14 mouse cellular contexts compared by ENCODE assay signal in genomic region chr4:150249731-150250270, GRCm38 (mm10). TPM values are rescaled to one million over a fixed set of nuclear protein-coding genes. Genes with fewer than 3 reads are reported as not detected.
DNase-seq lines count a peak whose midpoint lies in the region; ATAC-seq and TF ChIP-seq lines count a peak whose summit lies in the region.
"Had no signal": no experiment of that assay in that cellular context is flagged by ENCODE, and none has a peak within 500 bp of the region (broad histone marks: within the 10 kb centered on the region; RNA-seq: fewer than 3 reads in every experiment).

No protein-coding gene starts in this region.

- WGBS in heart, postnatal 0 days = 50% methylated on average over 5 of the region's 5 CpGs
- WGBS in heart, adult 2 months = 61% methylated on average over 5 of the region's 5 CpGs
- WGBS in midbrain, embryonic 14.5 days = 83% methylated on average over 5 of the region's 5 CpGs
- 84% methylated on average over 5 of the region's 5 CpGs for WGBS in midbrain, embryonic 16.5 days

- intact Hi-C loops in heart, adult 2 months (cut with DNase I) = loop anchor here (2.0 to 10.0 kb wide), 3 partner anchors 31 to 375 kb away; no protein-coding TSS in a partner anchor

- H3K4me2 ChIP-seq in heart, postnatal 0 days (ENCODE audit: low read depth, low read length) = no peak overlapping the region
- no peak overlapping the region for H3K4me2 ChIP-seq in midbrain, embryonic 14.5 days (ENCODE audit: low read length)
- H3K4me2 ChIP-seq in midbrain, embryonic 16.5 days (ENCODE audit: low read length) = no peak overlapping the region
- H3K4me2 ChIP-seq: limb, embryonic 12.5 days had no signal

- no peak for TF ChIP-seq POLR2A in heart, adult 2 months (IDR thresholded peaks at IDR 0.05; ENCODE audit: insufficient read depth, low read depth, low read length)
- peak; percentile 25; the same call in 1 of the 2 replicates for TF ChIP-seq POLR2A in embryonic fibroblast, embryonic 13.5 days (IDR thresholded peaks at IDR 0.05; ENCODE audit: low read depth, low read length)

- no peaks in the 10 kb centered on the region for H3K79me2 ChIP-seq in heart, adult 2 months (replicated peaks; ENCODE audit: control insufficient read depth, insufficient read depth, low read length)

- no peak overlapping the region for H3K4me3 ChIP-seq in heart, postnatal 0 days (ENCODE audit: low read depth, low read length)
- no peak overlapping the region for H3K4me3 ChIP-seq in heart, adult 2 months
- H3K4me3 ChIP-seq in midbrain, embryonic 14.5 days (replicated peaks; ENCODE audit: low read depth, low read length) = no peak overlapping the region
- H3K4me3 ChIP-seq in midbrain, embryonic 16.5 days (ENCODE audit: low read depth, low read length) = no peak overlapping the region
- H3K4me3 ChIP-seq in embryonic fibroblast, embryonic 13.5 days (ENCODE audit: insufficient read depth, low read length) = no peak overlapping the region
- H3K4me3 ChIP-seq: limb, embryonic 12.5 days; megakaryocyte, embryonic 14.5 days had no signal

- no peaks in the 10 kb centered on the region for H3K4me1 ChIP-seq in heart, postnatal 0 days (ENCODE audit: control insufficient read depth, insufficient read depth)
- peaks cover 2% of the 10 kb centered on the region; the same call in 1 of the 2 replicates for H3K4me1 ChIP-seq in heart, adult 2 months (ENCODE audit: control insufficient read depth, insufficient read depth, low read length)
- peaks cover 19% of the 10 kb centered on the region for H3K4me1 ChIP-seq in midbrain, embryonic 14.5 days (ENCODE audit: control insufficient read depth, insufficient read depth, low read length)
- peaks cover 17% of the 10 kb centered on the region for H3K4me1 ChIP-seq in midbrain, embryonic 16.5 days (ENCODE audit: control insufficient read depth, insufficient read depth, low read length)
- no peaks in the 10 kb centered on the region for H3K4me1 ChIP-seq in embryonic fibroblast, embryonic 13.5 days (ENCODE audit: control insufficient read depth, insufficient read depth, low read length)
- H3K4me1 ChIP-seq: limb, embryonic 12.5 days had no signal

- TF ChIP-seq CTCF in heart, postnatal 0 days (IDR thresholded peaks at IDR 0.05; ENCODE audit: low read depth) = no peak
- no peak for TF ChIP-seq CTCF in heart, adult 2 months (IDR thresholded peaks at IDR 0.05)
- no peak for TF ChIP-seq CTCF in embryonic fibroblast, embryonic 13.5 days (IDR thresholded peaks at IDR 0.05; ENCODE audit: borderline replicate concordance, insufficient read depth, low read length)

- TF ChIP-seq EP300 in heart, postnatal 0 days (IDR thresholded peaks at IDR 0.05; ENCODE audit: low read depth) = no peak
- no peak for TF ChIP-seq EP300 in heart, adult 2 months (IDR thresholded peaks at IDR 0.05; ENCODE audit: insufficient read depth, low read depth, low read length)

- no peaks in the 10 kb centered on the region for H3K27me3 ChIP-seq in heart, postnatal 0 days (ENCODE audit: control insufficient read depth, insufficient read depth, low read length)
- no peaks in the 10 kb centered on the region for H3K27me3 ChIP-seq in heart, adult 2 months (ENCODE audit: control insufficient read depth, insufficient read depth, low read length)
- H3K27me3 ChIP-seq in midbrain, embryonic 14.5 days (ENCODE audit: control insufficient read depth, insufficient read depth, low read length) = no peaks in the 10 kb centered on the region
- H3K27me3 ChIP-seq in midbrain, embryonic 16.5 days (ENCODE audit: control insufficient read depth, insufficient read depth, low read depth, low read length) = no peaks in the 10 kb centered on the region
- H3K27me3 ChIP-seq: limb, embryonic 12.5 days; megakaryocyte, embryonic 14.5 days had no signal

- no peak overlapping the region for H3K9ac ChIP-seq in heart, postnatal 0 days (replicated peaks; ENCODE audit: low read depth, low read length)
- H3K9ac ChIP-seq in heart, adult 2 months (ENCODE audit: low read depth, low read length) = no peak overlapping the region
- no peak overlapping the region for H3K9ac ChIP-seq in midbrain, embryonic 14.5 days (replicated peaks; ENCODE audit: low read length)
- no peak overlapping the region for H3K9ac ChIP-seq in midbrain, embryonic 16.5 days (ENCODE audit: low read depth, low read length)
- H3K9ac ChIP-seq: limb, embryonic 12.5 days had no signal

- no peaks in the 10 kb centered on the region for H3K9me3 ChIP-seq in heart, postnatal 0 days (replicated peaks; ENCODE audit: control insufficient read depth, low read length)
- no peaks in the 10 kb centered on the region for H3K9me3 ChIP-seq in midbrain, embryonic 14.5 days (ENCODE audit: control insufficient read depth, low read length)
- H3K9me3 ChIP-seq in midbrain, embryonic 16.5 days (replicated peaks; ENCODE audit: control insufficient read depth, low read length, poor library complexity, severe bottlenecking) = no peaks in the 10 kb centered on the region
- H3K9me3 ChIP-seq: limb, embryonic 12.5 days; megakaryocyte, embryonic 14.5 days had no signal

- ATAC-seq in heart, postnatal 0 days (ENCODE audit: insufficient read depth, low read depth) = no peak
- no peak for ATAC-seq in midbrain, embryonic 14.5 days (ENCODE audit: low FRiP score, low TSS enrichment)
- no peak for ATAC-seq in midbrain, embryonic 16.5 days

- peaks cover 63% of the 10 kb centered on the region for H3K36me3 ChIP-seq in heart, postnatal 0 days (replicated peaks; ENCODE audit: control insufficient read depth, insufficient read depth, low read length)
- peaks cover 10% of the 10 kb centered on the region for H3K36me3 ChIP-seq in heart, adult 2 months (ENCODE audit: control insufficient read depth, insufficient read depth, low read length)
- H3K36me3 ChIP-seq in midbrain, embryonic 14.5 days (ENCODE audit: control insufficient read depth, insufficient read depth, low read length) = peaks cover 48% of the 10 kb centered on the region
- H3K36me3 ChIP-seq in midbrain, embryonic 16.5 days (ENCODE audit: control insufficient read depth, insufficient read depth, low read length) = peaks cover 24% of the 10 kb centered on the region

- H3K27ac ChIP-seq in heart, postnatal 0 days (ENCODE audit: low read depth) = peak overlapping the region; percentile 44; the same call in 1 of the 2 replicates
- H3K27ac ChIP-seq in heart, adult 2 months = no peak overlapping the region
- H3K27ac ChIP-seq in midbrain, embryonic 14.5 days (replicated peaks; ENCODE audit: low read depth, low read length) = peak overlapping the region; percentile 89; the same call in 1 of the 2 replicates
- no peak overlapping the region for H3K27ac ChIP-seq in midbrain, embryonic 16.5 days (ENCODE audit: low read length)
- no peak overlapping the region for H3K27ac ChIP-seq in embryonic fibroblast, embryonic 13.5 days (ENCODE audit: insufficient read depth, low read length)

- no peak for DNase-seq in heart, postnatal 0 days (ENCODE audit: low spot score)
- DNase-seq in heart, adult 2 months = no peak
- DNase-seq in midbrain, embryonic 14.5 days = no peak
- DNase-seq in urinary bladder, adult 18-20 months (ENCODE audit: low spot score in 2 of 2) = no peak
- DNase-seq in ovary, postnatal 14 days (ENCODE audit: low spot score) = no peak
- DNase-seq: thymus, adult 18-20 months had no signal

RNA-seq across cellular contexts. Expression of gene Eno1, which starts 13.3 kb away (rescaled TPM):
- 525 and 625 TPM in 2 replicates for total RNA-seq in heart, postnatal 0 days (2014; rRNA removed; ENCODE audit: low replicate concordance)
- polyA plus RNA-seq in heart, postnatal 0 days (2015; fragmentation: Nextera tagmentation; extraction: Ambion mirVana) = 999 and 1,074 TPM in 2 replicates
- total RNA-seq in heart, adult 2 months (2021) = 100 to 1,000 TPM; 111 to 113 TPM
- polyA plus RNA-seq in heart, adult 2 months (2012; rRNA removed) = 179 and 246 TPM in 2 replicates
- 935 and 972 TPM in 2 replicates for polyA plus RNA-seq in midbrain, embryonic 14.5 days (2014; fragmentation: Nextera tagmentation; extraction: Ambion mirVana)
- 1,096 and 1,142 TPM in 2 replicates for polyA plus RNA-seq in midbrain, embryonic 16.5 days (2015; fragmentation: Nextera tagmentation; extraction: Ambion mirVana)
- polyA plus RNA-seq in embryonic fibroblast, embryonic 13.5 days (2011; ENCODE audit: insufficient read length, low read depth, missing spikeins) = 672 and 858 TPM in 2 replicates

RNA-seq across cellular contexts. Expression of gene Rere, which starts 31.6 kb away (rescaled TPM):
- total RNA-seq in heart, postnatal 0 days (2014; rRNA removed; ENCODE audit: low replicate concordance) = 13.9 and 17.9 TPM in 2 replicates
- 11.9 and 14.6 TPM in 2 replicates for polyA plus RNA-seq in heart, postnatal 0 days (2015; fragmentation: Nextera tagmentation; extraction: Ambion mirVana)
- 10 to 100 TPM; 39.0 to 46.4 TPM for total RNA-seq in heart, adult 2 months (2021)
- polyA plus RNA-seq in heart, adult 2 months (2012; rRNA removed) = 16.2 and 19.3 TPM in 2 replicates
- polyA plus RNA-seq in midbrain, embryonic 14.5 days (2014; fragmentation: Nextera tagmentation; extraction: Ambion mirVana) = 37.6 and 48.6 TPM in 2 replicates
- 29.0 and 31.2 TPM in 2 replicates for polyA plus RNA-seq in midbrain, embryonic 16.5 days (2015; fragmentation: Nextera tagmentation; extraction: Ambion mirVana)
- polyA plus RNA-seq in embryonic fibroblast, embryonic 13.5 days (2011; ENCODE audit: insufficient read length, low read depth, missing spikeins) = 47.2 and 59.0 TPM in 2 replicates

RNA-seq across cellular contexts. Expression of gene Car6, which starts 48.7 kb away (rescaled TPM):
- not detected in 2 replicates for total RNA-seq in heart, postnatal 0 days (2014; rRNA removed; ENCODE audit: low replicate concordance)
- polyA plus RNA-seq in heart, postnatal 0 days (2015; fragmentation: Nextera tagmentation; extraction: Ambion mirVana) = not detected in 2 replicates
- total RNA-seq in heart, adult 2 months (2021) = not detected
- polyA plus RNA-seq in heart, adult 2 months (2012; rRNA removed) = not detected in 2 replicates
- polyA plus RNA-seq in midbrain, embryonic 14.5 days (2014; fragmentation: Nextera tagmentation; extraction: Ambion mirVana) = 0.32 TPM in 1 of 2 replicates, not detected in the other
- polyA plus RNA-seq in midbrain, embryonic 16.5 days (2015; fragmentation: Nextera tagmentation; extraction: Ambion mirVana) = not detected in 2 replicates
- polyA plus RNA-seq in embryonic fibroblast, embryonic 13.5 days (2011; ENCODE audit: insufficient read length, low read depth, missing spikeins) = 2.7 and 7.0 TPM in 2 replicates
- total RNA-seq: gastrocnemius, adult 8-10 months had no signal
- polyA plus RNA-seq: forebrain, embryonic 14.5 days; heart, embryonic 16.5 days; lung, embryonic 16.5 days had no signal

Comparison
In these comparisons a context has a peak if more than half of its experiments do, and no peak if none do; other contexts are left out.
1. H3K27ac ChIP-seq: peak in heart, postnatal 0 days (single experiment) and midbrain, embryonic 14.5 days (single experiment); none in heart, adult 2 months (single experiment), midbrain, embryonic 16.5 days (single experiment) and embryonic fibroblast, embryonic 13.5 days (single experiment).